Mouse (Mus musculus) lung, postnatal 0 days (tissue): ENCODE data around the gene Gm3646. TPM values are rescaled to one million over a fixed set of nuclear protein-coding genes. Genes with fewer than 3 reads are reported as not detected.

Source experiments
- ATAC-seq: fragments of 200-750 bp; cut with Nextera tagmentation; 2 replicates; pipeline ENCODE4 v1.8.0; 2017; ENCODE audit warnings: moderate library complexity
- DNase-seq: peaks from one replicate; pipeline ENCODE4 v3.0.0-alpha.2; 2016; ENCODE audit warnings: low spot score
- H3K27ac ChIP-seq: fragments of 300-500 bp; sonication (generic); 2 replicates; pipeline ENCODE4 v1.5.1; 2014; ENCODE audit warnings: antibody characterized with exemption, mild to moderate bottlenecking, low read length, mixed read lengths
- H3K27me3 ChIP-seq: fragments of 300-500 bp; sonication (generic); replicated peaks from 2 replicates; pipeline ENCODE4 v1.6.1; 2014; ENCODE audit warnings: low read length, mixed read lengths; ENCODE audit not compliant: insufficient read depth
- H3K36me3 ChIP-seq: fragments of 300-500 bp; sonication (generic); 2 replicates; pipeline ENCODE4 v1.6.1; 2014; ENCODE audit warnings: low read length, mixed read lengths; ENCODE audit not compliant: insufficient read depth
- H3K4me1 ChIP-seq: fragments of 300-500 bp; sonication (generic); 2 replicates; pipeline ENCODE4 v1.6.1; 2014; ENCODE audit warnings: antibody characterized with exemption, low read depth, low read length, mixed read lengths; ENCODE audit not compliant: insufficient read depth
- H3K4me2 ChIP-seq: fragments of 300-500 bp; sonication (generic); replicated peaks from 2 replicates; pipeline ENCODE4 v1.6.1; 2014; ENCODE audit warnings: low read depth, mild to moderate bottlenecking, low read length, moderate library complexity, mixed read lengths
- H3K4me3 ChIP-seq: fragments of 300-500 bp; sonication (generic); 2 replicates; pipeline ENCODE4 v1.5.1; 2014; ENCODE audit warnings: low read depth, low read length
- H3K9ac ChIP-seq: fragments of 300-500 bp; sonication (generic); replicated peaks from 2 replicates; pipeline ENCODE4 v1.6.1; 2014; ENCODE audit warnings: low read depth, mild to moderate bottlenecking
- H3K9me3 ChIP-seq: fragments of 300-500 bp; sonication (generic); 2 replicates; pipeline ENCODE4 v1.6.1; 2016; ENCODE audit warnings: low read length, mixed read lengths
- CTCF ChIP-seq: IDR thresholded peaks from 2 replicates; pipeline ENCODE4 v1.5.1; 2016; ENCODE audit warnings: antibody characterized with exemption, mild to moderate bottlenecking
- EP300 ChIP-seq: IDR thresholded peaks from 2 replicates; pipeline ENCODE4 v1.6.1; 2016; ENCODE audit warnings: antibody characterized with exemption, mild to moderate bottlenecking, control low read depth
- WGBS: fragments of 180-500 bp; shearing (Covaris S2); extraction: QIAGEN DNeasy Blood & Tissue Kit; methylation state at CpG from one replicate; pipeline ENCODE4 v1.1.7; 2014; 5-methylcytosine and 5-hydroxymethylcytosine counted together
- polyA plus RNA-seq: library from polyadenylated mRNA; unstranded; fragments of >200 nt; fragmentation: Nextera tagmentation; extraction: Ambion mirVana; gene quantifications from 2 replicates; pipeline ENCODE4 v1.2.1, GENCODE M21; 2015

Gene Gm3646
- polyA plus RNA-seq, 1 experiment from 2014 or later = not detected

- no peaks in the 10 kb centered on the region for H3K4me1 ChIP-seq
- no peak for TF ChIP-seq EP300
- no peak for TF ChIP-seq CTCF
- ATAC-seq (no peak), DNase-seq (no peak)
- no peak overlapping the region for H3K4me2 ChIP-seq
- no peak overlapping the region for H3K4me3 ChIP-seq
- H3K27me3 ChIP-seq = no peaks in the 10 kb centered on the region
- H3K27ac ChIP-seq = no peak overlapping the region
- H3K9ac ChIP-seq = no peak overlapping the region
- no peaks in the 10 kb centered on the region for H3K9me3 ChIP-seq
- 52% methylated on average over 3 of the region's 4 CpGs for WGBS
- no peaks in the 10 kb centered on the region for H3K36me3 ChIP-seq
Measured at GRCm38 (mm10) chr1:39824240-39824639, 19.1 kb upstream of the Gm3646 start.

- 69% methylated on average over 10 of the region's 10 CpGs for WGBS
Measured at GRCm38 (mm10) chr1:39819596-39819995, 14.5 kb upstream of the Gm3646 start.

GRCm38 (mm10) chr1:39815766-39816165, 10.6 kb upstream of the Gm3646 start:
- Histone ChIP-seq H3K36me3 (no peaks in the 10 kb centered on the region), H3K27me3 (no peaks in the 10 kb centered on the region), H3K9me3 (no peaks in the 10 kb centered on the region), H3K9ac (no peak overlapping the region), H3K4me2 (no peak overlapping the region), H3K4me3 (no peak overlapping the region), H3K4me1 (no peaks in the 10 kb centered on the region), H3K27ac (no peak overlapping the region)
- no peak for TF ChIP-seq CTCF
- no peak for TF ChIP-seq EP300
- 82% methylated on average over 5 of the region's 5 CpGs for WGBS
- ATAC-seq (no peak), DNase-seq (no peak)

More at GRCm38 (mm10) chr1:39819596-39819995, 14.5 kb upstream of the Gm3646 start:
- Histone ChIP-seq H3K4me3 (no peak overlapping the region), H3K4me1 (no peaks in the 10 kb centered on the region), H3K27ac (no peak overlapping the region), H3K4me2 (no peak overlapping the region), H3K27me3 (no peaks in the 10 kb centered on the region), H3K9me3 (no peaks in the 10 kb centered on the region), H3K36me3 (no peaks in the 10 kb centered on the region), H3K9ac (no peak overlapping the region)
- TF ChIP-seq CTCF (no peak), EP300 (no peak)
- DNase-seq (no peak), ATAC-seq (no peak)

- H3K9me3 ChIP-seq = no peaks in the 10 kb centered on the region
- no peak for DNase-seq
- no peak overlapping the region for H3K4me2 ChIP-seq
- no peak overlapping the region for H3K4me3 ChIP-seq
- no peak for ATAC-seq
- no peak for TF ChIP-seq EP300
- TF ChIP-seq CTCF = no peak
- H3K27ac ChIP-seq = no peak overlapping the region
- no peak overlapping the region for H3K9ac ChIP-seq
- H3K4me1 ChIP-seq = no peaks in the 10 kb centered on the region
- H3K27me3 ChIP-seq = no peaks in the 10 kb centered on the region
- 43% methylated on average over 4 of the region's 4 CpGs for WGBS
- no peaks in the 10 kb centered on the region for H3K36me3 ChIP-seq
Measured at GRCm38 (mm10) chr1:39813067-39813466, 7.9 kb upstream of the Gm3646 start.

- DNase-seq (no peak), ATAC-seq (no peak)
- Histone ChIP-seq H3K27ac (no peak overlapping the region), H3K27me3 (no peaks in the 10 kb centered on the region), H3K36me3 (no peaks in the 10 kb centered on the region), H3K4me2 (no peak overlapping the region), H3K9me3 (no peaks in the 10 kb centered on the region), H3K4me1 (no peaks in the 10 kb centered on the region), H3K9ac (no peak overlapping the region), H3K4me3 (no peak overlapping the region)
- 87% methylated on average over 6 of the region's 6 CpGs for WGBS
- TF ChIP-seq CTCF = no peak
- no peak for TF ChIP-seq EP300
Measured at GRCm38 (mm10) chr1:39804789-39805188, 343 bp downstream of the Gm3646 start.

- Histone ChIP-seq H3K9ac (no peak overlapping the region), H3K36me3 (no peaks in the 10 kb centered on the region), H3K4me3 (no peak overlapping the region), H3K4me1 (no peaks in the 10 kb centered on the region), H3K4me2 (no peak overlapping the region), H3K27ac (no peak overlapping the region), H3K27me3 (no peaks in the 10 kb centered on the region), H3K9me3 (no peaks in the 10 kb centered on the region)
- 79% methylated on average over 7 of the region's 7 CpGs for WGBS
- TF ChIP-seq EP300 (no peak), CTCF (no peak)
- DNase-seq (no peak), ATAC-seq (no peak)
Measured at GRCm38 (mm10) chr1:39802946-39803345, 2.2 kb downstream of the Gm3646 start.

- Histone ChIP-seq H3K4me2 (no peak overlapping the region), H3K27me3 (no peaks in the 10 kb centered on the region), H3K9ac (no peak overlapping the region), H3K4me3 (no peak overlapping the region), H3K4me1 (no peaks in the 10 kb centered on the region), H3K9me3 (no peaks in the 10 kb centered on the region), H3K36me3 (no peaks in the 10 kb centered on the region), H3K27ac (no peak overlapping the region)
- ATAC-seq (no peak), DNase-seq (no peak)
- 83% methylated on average over 6 of the region's 6 CpGs for WGBS
- TF ChIP-seq CTCF = no peak
- TF ChIP-seq EP300 = no peak
Measured at GRCm38 (mm10) chr1:39797496-39797895, 7.6 kb downstream of the Gm3646 start.
